Mouse (Mus musculus) heart, embryonic 15.5 days (tissue): Measurements from ENCODE around the gene Tenm2. TPM values are rescaled to one million over a fixed set of nuclear protein-coding genes. Genes with fewer than 3 reads are reported as not detected.

Source experiments
- ATAC-seq: fragments of 200-750 bp; cut with Nextera tagmentation; replicated peaks from 2 replicates; pipeline ENCODE4 v1.8.0; 2017; ENCODE audit warnings: low read depth, moderate TSS enrichment; ENCODE audit not compliant: insufficient number of reproducible peaks, insufficient read depth, low FRiP score
- H3K27ac ChIP-seq: fragments of 300-500 bp; sonication (generic); 2 replicates; pipeline ENCODE4 v1.5.1; 2015; ENCODE audit warnings: mild to moderate bottlenecking, inconsistent platforms
- H3K27me3 ChIP-seq: fragments of 300-500 bp; sonication (generic); 2 replicates; pipeline ENCODE4 v1.6.1; 2015; ENCODE audit warnings: inconsistent platforms
- H3K36me3 ChIP-seq: fragments of 300-500 bp; sonication (generic); 2 replicates; pipeline ENCODE4 v1.6.1; 2015; ENCODE audit warnings: mild to moderate bottlenecking, inconsistent platforms
- H3K4me1 ChIP-seq: fragments of 300-500 bp; sonication (generic); replicated peaks from 2 replicates; pipeline ENCODE4 v1.6.1; 2015; ENCODE audit warnings: inconsistent platforms
- H3K4me2 ChIP-seq: fragments of 300-500 bp; sonication (generic); 2 replicates; pipeline ENCODE4 v1.6.1; 2015; ENCODE audit warnings: inconsistent platforms, mild to moderate bottlenecking, moderate library complexity
- H3K4me3 ChIP-seq: fragments of 300-500 bp; sonication (generic); 2 replicates; pipeline ENCODE4 v1.5.1; 2015; ENCODE audit warnings: mild to moderate bottlenecking, inconsistent platforms
- H3K9ac ChIP-seq: fragments of 300-500 bp; sonication (generic); 2 replicates; pipeline ENCODE4 v1.6.1; 2015; ENCODE audit warnings: mild to moderate bottlenecking, inconsistent platforms
- H3K9me3 ChIP-seq: fragments of 300-500 bp; sonication (generic); replicated peaks from 2 replicates; pipeline ENCODE4 v1.6.1; 2016; ENCODE audit warnings: inconsistent platforms
- WGBS: fragments of 180-500 bp; shearing (Covaris S2); methylation state at CpG from one replicate; pipeline ENCODE4 v1.1.7; 2015; ENCODE audit warnings: mixed read lengths; 5-methylcytosine and 5-hydroxymethylcytosine counted together
- polyA plus RNA-seq: library from polyadenylated mRNA; unstranded; fragments of >200 nt; fragmentation: Nextera tagmentation; extraction: Ambion mirVana; gene quantifications from 2 replicates; pipeline ENCODE4 v1.2.1, GENCODE M21; 2015

The Tenm2 gene
- polyA plus RNA-seq, 1 experiment from 2014 or later: 0.49 TPM

- ATAC-seq: no peak
- Histone ChIP-seq H3K4me2 (no peak overlapping the region), H3K4me1 (no peaks in the 10 kb centered on the region), H3K9me3 (no peaks in the 10 kb centered on the region), H3K9ac (no peak overlapping the region), H3K36me3 (no peaks in the 10 kb centered on the region), H3K4me3 (no peak overlapping the region), H3K27me3 (no peaks in the 10 kb centered on the region), H3K27ac (no peak overlapping the region)
- WGBS: 74% methylated on average over 2 of the region's 2 CpGs
These were observed 885.9 kb downstream of the Tenm2 start for GRCm38 (mm10) chr11:36349856-36350255.

- H3K27me3 ChIP-seq: no peaks in the 10 kb centered on the region
These were observed 894.0 kb downstream of the Tenm2 start for GRCm38 (mm10) chr11:36341799-36342198.

GRCm38 (mm10) chr11:36338424-36338823, 897.3 kb downstream of the Tenm2 start:
- peaks cover 8% of the 10 kb centered on the region for H3K4me1 ChIP-seq
- no peak overlapping the region for H3K27ac ChIP-seq
- H3K36me3 ChIP-seq: no peaks in the 10 kb centered on the region
- H3K4me3 ChIP-seq: no peak overlapping the region
- no peaks in the 10 kb centered on the region for H3K27me3 ChIP-seq
- ATAC-seq: no peak
- WGBS: 36% methylated on average over 4 of the region's 4 CpGs
- H3K4me2 ChIP-seq: no peak overlapping the region
- no peaks in the 10 kb centered on the region for H3K9me3 ChIP-seq
- no peak overlapping the region for H3K9ac ChIP-seq

More at GRCm38 (mm10) chr11:36341799-36342198, 894.0 kb downstream of the Tenm2 start:
- H3K4me3 ChIP-seq: no peak overlapping the region
- no peak for ATAC-seq
- 87% methylated on average over 3 of the region's 3 CpGs for WGBS
- no peaks in the 10 kb centered on the region for H3K9me3 ChIP-seq
- no peak overlapping the region for H3K4me2 ChIP-seq
- no peak overlapping the region for H3K27ac ChIP-seq
- no peak overlapping the region for H3K9ac ChIP-seq
- H3K36me3 ChIP-seq: no peaks in the 10 kb centered on the region
- H3K4me1 ChIP-seq: no peaks in the 10 kb centered on the region

- Histone ChIP-seq H3K4me3 (no peak overlapping the region), H3K9ac (no peak overlapping the region), H3K27ac (no peak overlapping the region), H3K4me1 (peaks cover 8% of the 10 kb centered on the region), H3K36me3 (no peaks in the 10 kb centered on the region), H3K9me3 (no peaks in the 10 kb centered on the region), H3K4me2 (no peak overlapping the region), H3K27me3 (no peaks in the 10 kb centered on the region)
- 77% methylated on average over 6 of the region's 6 CpGs for WGBS
- ATAC-seq: no peak
These were observed 898.7 kb downstream of the Tenm2 start for GRCm38 (mm10) chr11:36337063-36337462.

- H3K27me3 ChIP-seq: no peaks in the 10 kb centered on the region
- WGBS: 80% methylated on average over 5 of the region's 5 CpGs
- no peaks in the 10 kb centered on the region for H3K9me3 ChIP-seq
- H3K4me3 ChIP-seq: no peak overlapping the region
- no peak overlapping the region for H3K27ac ChIP-seq
- peaks cover 10% of the 10 kb centered on the region for H3K4me1 ChIP-seq
- no peak overlapping the region for H3K9ac ChIP-seq
- no peak for ATAC-seq
- H3K4me2 ChIP-seq: no peak overlapping the region
- no peaks in the 10 kb centered on the region for H3K36me3 ChIP-seq
These were observed 900.6 kb downstream of the Tenm2 start for GRCm38 (mm10) chr11:36335147-36335546.

- no peak overlapping the region for H3K27ac ChIP-seq
- 5% methylated on average over 7 of the region's 7 CpGs for WGBS
- H3K9ac ChIP-seq: no peak overlapping the region
- peaks cover 10% of the 10 kb centered on the region for H3K4me1 ChIP-seq
- H3K27me3 ChIP-seq: no peaks in the 10 kb centered on the region
- no peak for ATAC-seq
- no peaks in the 10 kb centered on the region for H3K9me3 ChIP-seq
- no peak overlapping the region for H3K4me3 ChIP-seq
- no peaks in the 10 kb centered on the region for H3K36me3 ChIP-seq
- H3K4me2 ChIP-seq: no peak overlapping the region
These were observed 901.5 kb downstream of the Tenm2 start for GRCm38 (mm10) chr11:36334100-36334735.

- Histone ChIP-seq H3K4me3 (no peak overlapping the region), H3K4me2 (no peak overlapping the region), H3K27me3 (no peaks in the 10 kb centered on the region), H3K36me3 (no peaks in the 10 kb centered on the region), H3K27ac (no peak overlapping the region), H3K9ac (no peak overlapping the region), H3K4me1 (peaks cover 10% of the 10 kb centered on the region), H3K9me3 (no peaks in the 10 kb centered on the region)
- no peak for ATAC-seq
- WGBS: 73% methylated on average over 12 of the region's 12 CpGs
These were observed 903.5 kb downstream of the Tenm2 start for GRCm38 (mm10) chr11:36332222-36332621.

- Histone ChIP-seq H3K4me1 (peaks cover 10% of the 10 kb centered on the region), H3K27me3 (no peaks in the 10 kb centered on the region), H3K4me3 (no peak overlapping the region), H3K9ac (no peak overlapping the region), H3K4me2 (no peak overlapping the region), H3K27ac (no peak overlapping the region), H3K9me3 (no peaks in the 10 kb centered on the region), H3K36me3 (no peaks in the 10 kb centered on the region)
- 59% methylated on average over 13 of the region's 13 CpGs for WGBS
- ATAC-seq: no peak
These were observed 904.2 kb downstream of the Tenm2 start for GRCm38 (mm10) chr11:36331408-36332178.

- H3K4me1 ChIP-seq: 0 out of 2 replicates have a peak, but pooled peaks cover 2% of the 10 kb centered on the region
- H3K27me3 ChIP-seq: no peaks in the 10 kb centered on the region
- no peak overlapping the region for H3K4me3 ChIP-seq
- H3K27ac ChIP-seq: no peak overlapping the region
- no peak overlapping the region for H3K4me2 ChIP-seq
- no peak overlapping the region for H3K9ac ChIP-seq
- 67% methylated on average over 5 of the region's 5 CpGs for WGBS
- no peaks in the 10 kb centered on the region for H3K9me3 ChIP-seq
- H3K36me3 ChIP-seq: no peaks in the 10 kb centered on the region
- no peak for ATAC-seq
These were observed 908.5 kb downstream of the Tenm2 start for GRCm38 (mm10) chr11:36327243-36327642.

- Histone ChIP-seq H3K4me3 (no peak overlapping the region), H3K4me1 (no peaks in the 10 kb centered on the region), H3K36me3 (no peaks in the 10 kb centered on the region), H3K9me3 (no peaks in the 10 kb centered on the region), H3K27me3 (no peaks in the 10 kb centered on the region), H3K27ac (no peak overlapping the region), H3K4me2 (no peak overlapping the region), H3K9ac (no peak overlapping the region)
- WGBS: 61% methylated on average over 4 of the region's 4 CpGs
- ATAC-seq: no peak
These were observed 926.4 kb downstream of the Tenm2 start for GRCm38 (mm10) chr11:36309317-36309716.

GRCm38 (mm10) chr11:36307276-36307675, 928.5 kb downstream of the Tenm2 start:
- Histone ChIP-seq H3K27me3 (no peaks in the 10 kb centered on the region), H3K4me1 (peaks cover under 1% of the 10 kb centered on the region; the same call in 1 of the 2 replicates), H3K4me3 (no peak overlapping the region), H3K4me2 (no peak overlapping the region), H3K9ac (no peak overlapping the region), H3K9me3 (no peaks in the 10 kb centered on the region), H3K36me3 (no peaks in the 10 kb centered on the region), H3K27ac (no peak overlapping the region)
- ATAC-seq: no peak
- WGBS: 83% methylated on average over 6 of the region's 6 CpGs
